Mouse (Mus musculus) gastrocnemius, postnatal 14 days (tissue): ENCODE data around the gene B3galt1. TPM values are rescaled to one million over a fixed set of nuclear protein-coding genes. Genes with fewer than 3 reads are reported as not detected.
A peak's percentile ranks its signal among the peaks of the same experiment; 100 is the strongest.

Source experiments
- DNase-seq: peaks from one replicate; pipeline ENCODE4 v3.0.0; 2021; ENCODE audit warnings: mixed read lengths
- intact Hi-C: fragments of 180-260 bp; cut with DNase I; formaldehyde crosslinking; loops from one replicate; pipeline ENCODE4 v1.15.1; 2025; ENCODE audit warnings: low total_unique reads
- long read RNA-seq, 2 experiments: library from polyadenylated mRNA; stranded (forward); transcript quantifications; one replicate each; pipeline ENCODE4 v2.0.0; 2021
- total RNA-seq, 2 experiments: library from RNA; stranded (reverse); gene quantifications; 2 replicates each; pipeline ENCODE4 v1.2.3; 2021

The B3galt1 gene
- total RNA-seq, result 1 to 10 TPM; 1.6 to 2.9 TPM
- long read RNA-seq, experiment 1, full-length matches to known transcripts, result 1 of 1 reads
- long read RNA-seq, experiment 1, partial matches to known transcripts, result 0 of 1 reads
- long read RNA-seq, experiment 1, other reads (novel, unspliced or antisense), result 0 of 1 reads
- long read RNA-seq, experiment 2, partial matches to known transcripts, result 0 of 1 reads
- long read RNA-seq, experiment 2, other reads (novel, unspliced or antisense), result 1 of 1 reads

DNA sequence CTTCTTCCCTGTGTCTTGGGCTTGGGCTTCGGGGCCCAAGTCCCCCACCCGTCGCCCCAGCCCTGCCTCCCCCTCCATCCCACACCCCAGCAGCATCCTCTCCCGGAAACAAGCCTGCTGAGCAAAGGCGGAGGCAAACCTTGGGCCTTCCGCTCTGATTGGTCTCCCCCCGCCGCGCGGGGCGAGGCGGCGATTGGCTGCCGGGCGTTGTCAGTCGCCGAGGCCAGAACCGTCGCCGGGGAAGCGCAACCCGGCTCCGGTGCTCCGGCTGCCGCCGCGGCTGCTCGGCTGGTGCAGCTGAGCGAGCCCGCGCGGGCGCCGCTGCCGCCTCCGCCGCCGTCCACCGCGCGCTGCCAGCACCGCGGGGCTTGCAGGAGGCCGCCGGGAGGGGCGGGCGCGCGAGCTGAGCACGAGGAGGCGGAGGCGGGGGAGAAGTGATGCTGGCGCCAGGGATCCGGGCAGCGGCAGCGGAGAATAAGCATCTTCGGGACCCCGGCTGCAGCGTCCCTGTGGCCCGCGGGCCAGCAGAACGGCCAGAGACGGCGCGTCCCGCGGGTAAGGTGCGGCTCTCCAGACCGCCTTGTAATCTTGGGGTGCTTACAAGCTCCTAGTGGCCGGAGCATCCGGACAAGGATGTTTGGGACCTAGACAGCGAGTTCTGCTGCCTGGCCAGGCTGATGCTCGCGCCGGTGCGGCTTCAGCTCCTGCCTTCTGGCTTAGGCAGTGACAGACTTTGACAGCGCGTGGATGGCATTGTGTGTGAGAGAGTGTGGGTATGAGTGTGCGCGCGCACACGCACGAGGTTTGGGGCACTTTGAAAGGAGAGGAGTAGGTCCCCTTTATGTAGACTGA lies at the start of gene B3galt1:
Gene B3galt1, plus strand, starts transcription at position 392 of the 852 bp plus-strand sequence.
- intact Hi-C loops, result no loop called here
- DNase-seq, result peak; percentile 87

DNA sequence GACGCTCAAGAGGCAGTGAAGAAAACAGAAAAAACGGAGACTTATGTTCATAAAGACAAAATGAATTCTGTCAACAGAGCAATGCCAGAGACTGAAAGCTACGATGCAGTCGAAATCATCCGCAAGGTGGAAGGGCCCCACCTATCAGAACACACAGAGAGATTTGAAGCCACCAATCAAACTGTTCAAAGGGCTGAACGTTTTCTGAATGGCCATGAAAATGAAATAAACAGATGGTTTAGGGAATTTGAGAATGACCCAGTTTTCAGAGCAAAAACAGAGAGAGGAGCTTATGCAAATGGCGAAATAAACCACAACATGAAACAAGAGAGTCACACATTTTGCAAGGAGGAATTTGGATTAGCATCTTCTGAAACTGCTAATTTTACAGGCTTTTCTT lies 49.3 kb upstream of the B3galt1 start:
- DNase-seq, result no peak

DNA sequence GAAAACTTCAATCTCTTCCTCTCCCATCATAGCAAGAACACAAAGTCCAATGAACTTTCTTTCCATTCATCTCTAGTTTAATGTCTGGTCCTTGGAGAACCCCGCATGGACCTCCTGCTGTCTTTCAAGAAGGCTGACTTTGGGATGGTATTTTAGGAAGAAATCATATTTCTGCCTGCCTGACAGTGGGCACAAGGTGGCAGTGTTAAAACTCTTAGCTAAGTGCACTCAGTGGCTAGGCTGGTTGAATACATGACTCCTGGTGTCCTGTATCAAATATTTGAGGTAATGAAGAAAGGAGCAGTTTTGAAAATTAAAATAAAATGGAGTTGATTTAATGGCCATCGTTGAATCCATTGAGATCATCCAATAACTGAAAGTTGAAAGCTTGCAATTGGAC lies 30.3 kb upstream of the B3galt1 start:
- intact Hi-C loops, result no loop called here

More for the DNA sequence above, 49.3 kb upstream of the B3galt1 start:
- intact Hi-C loops, result no loop called here

DNA sequence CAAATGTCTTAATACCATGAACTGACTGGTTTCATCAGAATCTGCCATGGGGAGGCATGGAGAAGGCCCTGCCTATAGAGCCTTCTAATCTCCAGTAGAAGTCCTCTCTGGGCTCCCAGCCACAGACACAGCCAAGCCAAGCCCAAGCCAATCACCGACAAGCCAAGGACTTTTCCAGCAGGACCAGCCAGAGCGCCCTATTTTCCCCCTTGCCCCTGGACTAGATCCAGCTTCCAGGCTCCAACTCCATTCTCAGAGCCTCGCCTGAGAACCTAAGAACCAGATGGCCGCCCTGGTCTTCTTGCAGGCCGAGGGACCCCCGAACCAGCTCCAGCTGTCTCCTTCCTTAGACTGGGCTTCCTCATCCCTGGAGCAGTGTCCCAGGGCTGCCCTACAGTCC lies 26.2 kb upstream of the B3galt1 start:
- intact Hi-C loops, result no loop called here
- no peak for DNase-seq

More for the DNA sequence above, 30.3 kb upstream of the B3galt1 start:
- no peak for DNase-seq

DNA sequence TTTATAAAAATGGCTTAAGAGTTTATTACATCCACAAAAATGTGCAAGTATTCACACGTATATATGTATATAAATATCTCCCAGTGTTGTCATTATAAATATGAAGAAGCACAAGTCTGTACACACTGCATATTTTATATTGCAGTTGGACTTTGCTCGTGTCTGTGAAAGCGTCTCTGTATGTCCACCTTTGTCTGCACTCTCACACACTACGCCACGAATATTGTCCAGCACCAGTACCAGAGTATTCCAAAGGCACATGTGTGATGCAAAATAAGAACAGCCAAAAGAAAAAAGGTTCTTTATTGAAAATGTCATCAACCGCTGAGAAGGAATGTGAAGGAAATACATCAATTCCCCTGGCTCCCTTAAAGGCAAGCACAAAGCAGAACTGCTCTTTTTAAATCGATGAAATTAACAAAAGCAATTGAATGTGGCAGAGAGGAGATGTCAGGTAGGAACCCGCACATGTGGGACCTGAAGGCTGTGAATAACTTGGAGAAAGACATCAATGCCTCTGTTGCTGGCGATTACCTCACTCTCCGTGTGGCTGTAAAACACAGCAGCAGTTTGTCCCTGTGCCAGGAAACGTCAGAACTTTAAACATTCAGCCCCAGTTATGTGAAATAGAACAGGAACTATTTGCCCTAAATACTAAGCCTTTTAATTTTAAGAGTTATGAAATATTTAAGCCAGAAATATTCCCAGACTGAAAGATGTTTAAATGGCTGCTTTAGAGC lies 23.5 kb upstream of the B3galt1 start:
- DNase-seq, result no peak
- intact Hi-C loops, result no loop called here

DNA sequence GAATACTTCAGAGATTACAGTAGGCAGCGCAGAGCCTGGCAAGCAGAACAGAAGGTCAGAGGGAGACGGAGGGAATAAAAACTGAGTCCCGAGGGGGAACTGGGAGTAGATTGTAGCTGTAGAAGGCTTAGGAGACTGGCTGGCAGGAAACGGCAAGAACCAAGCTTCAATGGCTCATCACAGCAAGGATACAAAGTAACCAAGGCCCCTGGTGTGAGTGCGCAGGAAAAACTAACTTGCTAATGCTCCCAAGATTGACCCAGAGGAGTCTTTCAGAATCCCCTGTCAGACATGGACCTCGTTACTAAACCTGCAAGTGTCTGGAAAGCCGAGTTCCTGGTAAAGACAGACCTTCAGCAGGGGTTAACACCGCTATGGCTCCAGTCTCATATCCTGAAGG lies 21.2 kb upstream of the B3galt1 start:
- intact Hi-C loops, result no loop called here

DNA sequence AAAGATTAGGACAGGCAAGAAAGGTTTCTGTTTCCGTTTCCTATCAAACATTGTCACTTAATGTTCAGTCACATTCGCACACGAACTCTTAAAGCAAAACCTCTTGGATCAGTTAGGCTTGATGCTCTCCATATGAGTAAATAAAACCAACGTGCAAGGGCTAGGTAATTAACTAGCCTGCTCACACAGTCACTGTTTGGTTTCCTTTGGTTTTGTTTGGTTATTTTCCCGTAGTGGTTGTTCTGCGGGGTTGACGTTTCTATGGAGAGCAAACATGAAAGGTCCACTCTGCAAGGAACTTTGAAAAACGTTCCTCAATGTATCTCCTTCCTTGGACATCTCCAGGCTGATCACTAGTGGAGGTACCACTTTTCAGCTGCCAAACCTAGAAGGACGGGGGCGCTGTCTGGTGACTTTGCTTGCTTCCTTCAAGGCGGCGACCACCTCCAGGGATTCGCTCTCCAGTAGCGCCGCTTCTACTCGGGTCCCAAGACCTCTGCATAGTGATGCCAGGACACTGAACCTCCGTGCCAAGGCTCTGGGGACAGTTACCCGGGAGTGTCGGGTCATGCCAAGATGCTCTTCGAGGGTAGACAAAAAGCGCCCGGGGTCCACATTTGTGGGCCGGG lies 706 bp upstream of the B3galt1 start:
- intact Hi-C loops, result no loop called here
- peak; percentile 25 for DNase-seq

More for the DNA sequence above, 21.2 kb upstream of the B3galt1 start:
- no peak for DNase-seq

DNA sequence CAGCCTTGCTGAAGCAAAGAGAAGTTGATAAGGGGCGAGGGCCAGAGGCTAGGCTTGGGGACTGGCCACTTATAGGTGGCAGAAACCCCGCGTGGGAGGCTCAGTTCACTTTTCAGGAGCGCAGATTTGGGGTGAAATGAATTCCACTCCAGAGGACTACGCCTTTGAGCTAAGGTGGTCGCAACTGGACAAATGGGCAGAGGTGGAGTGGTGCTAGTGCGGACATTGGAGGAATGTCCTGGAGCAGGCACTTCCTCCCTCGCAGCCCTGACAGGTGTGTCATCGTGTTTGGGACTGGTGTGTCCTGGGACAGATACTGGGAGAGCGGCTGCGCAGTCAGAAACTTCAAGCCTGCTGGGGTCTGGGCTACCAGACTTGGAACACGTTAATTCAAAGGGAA lies 895 bp downstream of the B3galt1 start:
- intact Hi-C loops, result no loop called here

DNA sequence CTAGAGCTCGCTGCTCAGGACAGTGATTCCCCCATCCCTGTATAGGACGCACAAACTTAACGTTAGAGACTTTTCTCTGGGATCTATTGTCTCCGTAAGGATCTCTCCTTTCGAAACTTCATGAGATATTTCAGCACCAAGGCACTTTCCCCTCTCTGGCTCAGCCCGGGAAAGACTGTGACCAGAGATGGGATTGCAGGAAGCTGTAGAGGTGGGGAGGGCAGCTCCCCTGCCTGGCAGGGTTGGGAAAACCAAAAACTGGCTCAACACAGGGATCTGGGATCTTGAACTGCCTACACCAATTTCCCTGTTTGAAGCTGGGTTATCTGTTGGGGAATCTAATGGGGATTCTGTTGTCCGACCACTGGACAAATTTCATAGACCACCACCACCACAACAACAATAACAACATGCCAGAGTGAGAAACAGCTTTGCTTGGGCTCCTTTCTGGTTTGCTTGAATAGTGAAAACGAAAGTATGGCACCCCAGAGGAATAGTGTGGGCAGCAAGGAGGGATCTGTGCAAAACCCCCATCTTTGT lies 1.5 kb downstream of the B3galt1 start:
- intact Hi-C loops, result no loop called here
- DNase-seq, result no peak

More for the DNA sequence above, 895 bp downstream of the B3galt1 start:
- DNase-seq, result no peak

DNA sequence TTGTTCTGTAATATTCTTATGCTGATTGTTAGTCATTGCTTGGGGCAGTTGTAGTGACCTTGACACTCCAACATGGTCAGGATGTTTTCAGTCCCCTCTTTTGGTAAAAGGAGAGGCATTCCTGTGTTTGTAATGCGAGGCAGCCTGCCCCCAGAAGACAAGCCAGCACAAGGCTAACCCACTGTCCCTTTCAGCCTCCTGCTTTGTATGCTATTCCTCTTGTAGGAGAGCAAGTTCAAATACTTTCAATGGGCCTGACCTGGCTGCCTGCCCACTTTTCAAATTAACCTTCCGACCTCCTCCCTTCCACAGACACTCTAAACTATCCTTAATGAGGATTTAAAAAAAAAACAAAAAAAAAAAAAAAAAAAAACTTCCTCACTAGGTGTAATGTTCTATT lies 11.0 kb downstream of the B3galt1 start:
- no peak for DNase-seq
- intact Hi-C loops, result no loop called here

DNA sequence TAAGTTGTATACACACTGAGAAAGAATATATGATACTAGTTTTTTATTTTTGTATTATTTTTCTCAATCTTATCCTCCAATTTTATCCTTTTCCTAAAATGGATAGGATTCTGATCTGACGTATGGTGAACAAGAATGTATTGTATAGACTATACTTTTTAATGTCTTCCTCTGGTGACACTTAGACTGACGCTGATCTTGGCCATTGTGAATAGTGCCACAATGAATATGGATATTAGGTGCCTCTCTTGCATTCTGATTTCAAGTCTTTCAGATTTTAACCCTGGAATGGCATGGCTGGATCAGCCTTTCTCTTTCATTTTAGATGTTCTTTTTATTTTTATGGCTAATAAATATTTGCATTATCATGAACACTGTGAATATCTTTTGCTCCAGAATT lies 17.4 kb downstream of the B3galt1 start:
- intact Hi-C loops, result no loop called here
- DNase-seq, result no peak

DNA sequence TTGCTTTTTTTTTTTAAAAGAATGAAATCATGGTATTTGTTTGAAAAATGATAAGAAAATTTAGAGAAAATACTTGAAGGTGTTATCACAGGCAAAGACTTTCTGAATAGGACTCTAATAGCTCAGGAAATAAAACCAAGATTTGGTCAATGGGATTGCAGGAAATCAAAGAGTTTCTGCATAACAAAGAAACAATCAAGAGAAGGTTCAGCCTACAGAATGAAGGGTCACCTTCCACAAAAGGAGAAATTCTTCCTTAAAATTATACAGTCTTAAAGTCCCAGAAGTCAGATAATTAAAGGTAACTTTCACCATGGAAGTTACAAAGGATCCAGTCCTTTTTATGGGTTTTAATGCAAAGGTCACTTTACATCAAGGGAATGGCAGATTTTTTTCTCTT lies 24.7 kb downstream of the B3galt1 start:
- DNase-seq, result no peak
- intact Hi-C loops, result no loop called here

DNA sequence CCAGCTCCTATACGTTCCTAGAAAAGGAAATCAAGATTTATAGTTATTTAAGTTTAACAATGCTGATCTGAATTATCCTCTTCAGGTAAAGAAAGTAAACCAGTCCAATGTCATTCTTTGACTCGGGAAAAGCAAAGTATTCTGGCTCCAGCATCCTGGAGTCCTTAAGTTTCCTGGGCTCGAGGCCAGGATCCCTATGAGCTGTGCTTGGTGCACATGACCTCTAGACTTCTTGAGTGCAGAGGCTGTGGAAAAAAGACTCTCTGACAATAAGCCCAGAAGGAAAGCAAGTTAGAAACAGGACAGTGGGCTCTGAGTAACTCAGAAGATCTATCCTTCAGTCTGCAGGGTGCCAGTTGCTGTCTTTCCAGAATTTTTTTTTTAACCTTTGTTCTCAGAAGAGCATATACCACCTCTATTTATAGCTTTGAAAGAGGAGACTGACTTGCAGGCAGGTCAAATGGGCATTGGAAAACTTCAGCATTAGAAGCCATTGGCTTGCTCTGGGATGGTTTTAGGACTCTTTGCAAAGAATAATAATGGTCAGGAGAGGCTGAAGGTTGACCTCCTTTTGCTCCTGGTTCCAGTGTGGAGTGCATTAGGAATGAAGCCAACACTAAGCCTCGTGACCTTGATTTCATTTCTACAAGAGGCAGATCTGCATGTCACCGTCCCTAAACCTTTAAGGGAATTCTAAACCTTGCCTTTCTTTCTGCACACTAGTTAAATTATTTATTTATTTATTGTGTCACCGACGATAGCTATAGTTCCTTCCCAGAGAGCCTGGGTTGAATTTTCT lies 26.4 kb downstream of the B3galt1 start:
- DNase-seq, result peak; percentile 15
- intact Hi-C loops, result no loop called here

DNA sequence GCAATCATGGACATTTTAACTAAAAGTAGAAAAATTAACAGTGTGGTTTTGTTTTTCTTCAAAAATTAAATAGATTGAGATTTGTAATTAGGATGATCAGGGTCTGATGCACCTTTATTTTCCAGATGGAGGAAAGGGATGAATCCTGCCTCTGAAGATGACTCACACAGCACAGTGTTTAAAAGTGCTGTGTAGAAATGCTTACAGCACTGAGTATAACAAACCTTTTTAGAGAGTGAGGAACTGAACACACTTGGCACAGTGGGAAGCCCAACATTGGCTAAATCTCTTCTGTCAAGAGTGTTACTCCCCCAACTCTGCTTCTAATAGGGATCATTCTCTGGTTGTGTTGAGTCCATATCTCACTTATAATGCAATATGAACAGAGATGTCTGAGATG lies 57.2 kb downstream of the B3galt1 start:
- no peak for DNase-seq
- intact Hi-C loops, result no loop called here

DNA sequence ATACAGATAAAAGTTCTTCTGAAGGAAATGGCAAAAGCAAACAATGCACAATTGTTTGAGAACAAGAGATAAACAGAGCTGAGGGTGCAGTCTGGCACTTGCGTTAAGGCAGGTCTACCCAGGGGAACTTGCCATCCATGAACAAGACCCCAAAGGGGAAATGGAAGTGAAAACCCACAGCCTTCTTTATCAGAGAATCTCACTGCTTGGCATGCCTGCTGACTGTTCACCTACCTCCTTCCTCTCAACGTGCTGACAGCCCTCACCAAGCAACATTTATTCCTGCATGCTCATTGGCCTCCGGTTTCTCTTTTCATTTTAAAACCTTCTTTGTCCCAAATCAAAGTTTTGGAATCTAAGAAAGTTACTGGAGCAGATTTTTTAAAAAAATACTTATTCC lies 62.0 kb downstream of the B3galt1 start:
- intact Hi-C loops, result loop anchor here (2.0 kb wide), 1 partner anchor 35 kb away; no protein-coding TSS in a partner anchor

DNA sequence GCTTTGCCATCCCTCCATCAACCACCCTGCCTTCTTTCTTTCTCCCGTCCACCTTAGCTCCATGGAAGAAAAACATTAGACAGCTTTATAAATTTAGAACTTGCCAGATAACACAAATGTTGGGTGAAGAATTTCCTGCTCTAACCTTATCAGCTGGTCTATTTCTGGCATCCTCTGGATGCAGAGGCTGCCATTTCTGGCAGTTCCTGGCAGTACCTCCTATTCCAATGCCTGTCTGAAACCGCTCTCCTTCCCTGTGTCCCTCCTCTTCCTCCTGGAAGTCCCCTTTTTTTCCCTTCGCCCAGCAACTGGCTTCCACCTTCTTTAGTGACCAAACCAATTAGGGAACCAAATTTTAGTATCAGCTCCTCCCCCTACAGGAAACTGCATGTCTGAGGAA lies 62.6 kb downstream of the B3galt1 start:
- DNase-seq, result no peak
- intact Hi-C loops, result no loop called here

More for the DNA sequence above, 62.0 kb downstream of the B3galt1 start:
- no peak for DNase-seq

DNA sequence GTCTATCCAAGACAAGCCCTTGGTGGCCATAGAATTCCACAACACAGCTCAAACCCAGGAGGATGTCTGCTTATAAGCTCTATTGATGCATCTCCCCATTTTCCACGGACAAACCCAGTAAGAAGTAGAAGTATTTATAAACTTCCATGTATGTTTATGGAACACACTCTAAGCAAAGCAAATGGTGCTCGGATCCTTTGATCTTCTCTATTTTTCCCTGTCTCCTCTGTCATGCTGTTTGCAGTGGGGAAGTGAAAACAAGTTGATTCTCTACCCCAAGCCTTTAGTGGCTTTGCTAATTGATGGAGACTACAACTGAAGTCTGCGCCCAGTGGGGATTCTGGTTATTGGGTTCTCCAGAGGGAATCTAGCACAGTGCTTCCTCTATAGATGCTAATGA lies 89.2 kb downstream of the B3galt1 start:
- intact Hi-C loops, result no loop called here
- no peak for DNase-seq

DNA sequence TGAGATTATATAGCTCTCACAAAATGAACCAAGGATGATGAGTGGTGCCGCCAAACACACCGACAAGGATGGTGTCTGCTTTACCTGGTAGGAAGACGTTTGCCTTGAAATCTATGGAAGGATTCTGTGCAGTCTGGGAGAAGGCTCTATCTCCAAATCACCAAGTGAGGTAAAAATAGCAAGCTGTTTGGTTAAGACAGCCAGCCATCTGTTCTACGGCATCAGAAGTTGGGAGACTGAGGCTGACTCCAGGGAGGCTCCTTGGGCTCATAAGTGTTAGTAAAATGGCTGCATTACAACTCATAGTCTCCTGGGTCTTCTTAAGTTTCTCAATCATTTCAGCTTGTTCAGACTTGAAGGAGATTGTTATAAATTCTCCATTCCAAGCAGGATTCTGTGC lies 91.7 kb downstream of the B3galt1 start:
- intact Hi-C loops, result no loop called here
- no peak for DNase-seq

DNA sequence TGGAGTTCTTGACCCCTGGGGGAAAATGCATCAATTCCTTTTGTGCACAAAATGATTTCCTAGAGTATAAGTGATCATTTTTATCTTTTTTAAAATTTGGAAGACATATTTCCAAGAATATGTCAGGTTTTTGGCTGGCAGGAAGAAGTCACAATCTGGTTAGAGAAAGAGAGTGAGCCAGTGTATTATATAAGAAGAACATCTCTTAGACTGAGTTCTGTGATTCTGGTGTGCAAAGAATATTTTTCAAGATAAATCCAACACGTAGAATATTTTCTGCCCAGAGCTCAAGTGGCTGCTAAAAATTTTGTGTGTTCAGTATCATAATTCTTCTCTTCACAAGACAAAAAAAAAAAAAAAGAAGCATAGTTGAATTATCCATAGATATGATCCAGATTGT lies 92.4 kb downstream of the B3galt1 start:
- DNase-seq, result no peak
- intact Hi-C loops, result no loop called here
